Mouse (Mus musculus) olfactory bulb, adult 2 months (tissue): ENCODE measurements around the gene Snai3.

Experiments
- CTCF ChIP-seq: fragments of 200-500 bp; IDR thresholded peaks from 2 replicates; pipeline ENCODE4 v1.5.1; 2012; ENCODE audit warnings: low read depth, mild to moderate bottlenecking, low read length, moderate library complexity; ENCODE audit not compliant: insufficient read depth
- POLR2A ChIP-seq: fragments of 200-500 bp; IDR thresholded peaks from 2 replicates; pipeline ENCODE4 v1.6.1; 2012; ENCODE audit warnings: mild to moderate bottlenecking, low read depth, low read length, moderate library complexity; ENCODE audit not compliant: insufficient read depth

GRCm38 (mm10) chr8:122459218-122459900 is 1.2 kb downstream of the Snai3 start:
- peak; percentile 32; the same call in 1 of the 2 replicates for TF ChIP-seq CTCF
- TF ChIP-seq POLR2A = no peak
